Mouse (Mus musculus) embryo, embryonic 9.5 days (tissue): ENCODE measurements around the gene Katnb1.

Source experiments
- DNase-seq: peaks from one replicate; pipeline ENCODE4 v3.0.0-alpha.2; 2017; ENCODE audit errors: extremely low spot score

Gene Katnb1

DNA sequence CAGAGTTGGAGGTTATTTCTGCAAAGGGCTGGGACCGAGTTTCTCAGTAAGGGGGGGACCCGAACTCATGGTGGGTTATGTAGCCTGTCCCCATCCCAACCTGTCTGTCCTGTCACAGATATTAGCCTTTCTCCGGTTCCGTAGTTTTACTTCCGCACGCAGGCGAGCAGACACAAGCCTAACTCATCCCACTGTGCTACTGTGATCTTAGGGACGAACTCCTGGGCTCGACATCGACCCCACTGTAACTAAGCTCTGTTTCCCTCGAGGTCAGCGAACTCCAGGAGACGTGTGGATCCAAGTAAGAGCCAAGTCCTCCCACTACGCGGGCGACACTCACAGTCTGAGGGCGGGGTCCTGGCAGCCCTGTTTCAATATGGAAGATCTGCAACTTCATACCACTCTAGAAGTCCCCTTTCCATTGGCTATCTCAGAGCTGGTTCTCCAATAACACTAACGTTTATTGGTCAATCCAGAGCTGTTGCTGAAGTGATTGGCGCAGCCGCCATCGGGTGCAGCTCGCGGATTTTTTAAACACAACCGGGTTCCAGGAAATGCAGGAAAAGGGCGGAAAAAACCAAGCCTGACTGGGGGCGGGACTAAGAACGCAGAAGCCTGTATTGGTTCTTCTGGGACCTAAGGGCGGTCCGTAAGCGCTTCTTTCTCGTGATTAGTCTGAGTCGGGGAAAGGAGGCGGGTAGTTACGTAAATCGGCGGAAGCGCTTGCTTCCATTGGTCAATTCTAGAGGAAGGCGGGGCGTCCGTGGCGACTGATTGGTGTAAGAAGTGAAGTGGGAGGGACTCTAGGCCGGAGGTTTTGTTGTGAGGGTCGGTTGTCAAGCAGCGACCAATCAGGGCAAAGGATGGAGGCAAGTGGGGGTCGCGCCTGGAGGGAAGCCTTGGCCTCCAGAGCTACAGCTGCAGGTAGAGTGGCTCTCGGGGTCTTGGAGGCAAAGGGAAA is at the start of gene Katnb1:
Katnb1 (plus strand) TSS at position 806 of the 961 bp plus-strand sequence.
- peak; percentile 97 for DNase-seq

DNA sequence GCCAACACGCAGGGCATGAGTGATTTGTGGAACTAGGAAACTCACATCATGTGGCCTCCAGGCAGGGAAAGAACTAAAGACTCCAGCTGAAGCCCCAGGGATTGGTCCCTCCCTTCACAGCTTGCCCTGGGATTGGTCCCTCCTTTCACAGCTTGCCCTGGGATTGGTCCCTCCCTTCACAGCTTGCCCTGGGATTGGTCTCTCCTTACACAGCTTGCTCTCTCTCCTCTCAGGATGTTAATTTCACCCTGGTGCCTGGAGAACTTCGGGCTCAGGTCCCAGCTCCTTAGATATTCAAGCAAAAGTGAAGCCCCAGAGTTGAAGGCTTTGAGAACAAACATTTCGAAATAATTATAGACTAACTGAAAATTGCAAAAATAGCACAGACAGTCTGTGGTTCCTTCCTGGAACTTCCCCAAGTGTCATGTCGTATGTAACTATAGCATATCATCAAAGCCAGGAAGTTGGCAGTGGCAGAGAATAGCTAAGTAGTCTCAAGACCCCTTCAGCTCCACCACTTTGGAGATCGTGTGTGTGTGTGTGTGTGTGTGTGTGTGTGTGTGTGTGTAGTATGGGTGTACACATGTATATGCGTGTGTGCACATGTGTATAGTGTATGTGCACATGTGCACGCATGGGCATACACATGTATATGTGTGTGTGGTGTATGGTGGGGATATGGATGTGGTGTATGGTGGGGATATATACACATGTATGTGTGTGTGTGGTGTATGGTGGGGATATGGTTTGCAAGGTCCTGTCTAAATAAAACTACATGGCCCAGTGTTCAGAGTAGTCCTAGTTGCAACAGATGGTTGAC is 43.7 kb upstream of the Katnb1 start:
- no peak for DNase-seq

DNA sequence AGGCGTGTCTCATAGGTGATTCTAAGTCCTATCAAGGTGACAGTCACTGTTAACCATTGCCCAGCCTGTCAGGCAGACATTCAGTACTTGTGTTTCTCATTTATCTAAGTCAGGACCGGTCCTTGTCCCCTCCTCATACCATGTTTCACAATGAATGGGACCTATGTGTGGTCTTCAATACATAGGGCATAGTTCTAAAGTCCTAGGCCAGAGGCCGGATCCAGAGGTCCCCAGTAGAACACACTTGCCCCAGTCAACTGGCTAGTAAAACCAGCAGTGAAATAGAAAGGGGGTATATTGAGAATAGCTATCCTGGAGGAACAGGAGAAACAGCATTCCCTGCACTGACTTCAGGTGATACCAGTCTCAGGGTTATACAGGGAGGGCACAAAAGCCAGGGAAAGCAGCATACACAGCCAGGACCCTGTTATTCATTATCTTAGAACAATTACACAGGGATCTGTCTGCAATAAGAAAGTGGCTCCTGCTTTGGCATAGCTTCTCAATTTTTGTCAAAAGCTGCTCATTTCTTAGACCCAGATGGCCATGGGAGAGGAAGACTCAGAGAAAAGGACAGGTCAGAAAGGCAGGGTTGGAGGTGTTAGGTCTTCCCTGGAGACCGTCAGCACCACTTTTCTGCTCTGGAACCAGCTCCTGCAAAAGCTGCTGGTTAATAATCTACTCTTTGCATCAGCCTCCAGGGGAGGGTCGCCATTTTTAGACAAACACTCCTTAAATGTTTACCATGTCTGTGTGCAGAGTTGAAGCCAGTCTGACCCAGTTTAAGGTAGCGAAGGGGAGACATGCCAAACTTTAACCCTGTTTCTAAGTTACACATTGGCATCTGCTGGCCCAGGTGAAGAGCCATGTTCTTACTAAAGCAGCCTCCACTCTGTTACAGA is 38.9 kb upstream of the Katnb1 start:
- no peak for DNase-seq

DNA sequence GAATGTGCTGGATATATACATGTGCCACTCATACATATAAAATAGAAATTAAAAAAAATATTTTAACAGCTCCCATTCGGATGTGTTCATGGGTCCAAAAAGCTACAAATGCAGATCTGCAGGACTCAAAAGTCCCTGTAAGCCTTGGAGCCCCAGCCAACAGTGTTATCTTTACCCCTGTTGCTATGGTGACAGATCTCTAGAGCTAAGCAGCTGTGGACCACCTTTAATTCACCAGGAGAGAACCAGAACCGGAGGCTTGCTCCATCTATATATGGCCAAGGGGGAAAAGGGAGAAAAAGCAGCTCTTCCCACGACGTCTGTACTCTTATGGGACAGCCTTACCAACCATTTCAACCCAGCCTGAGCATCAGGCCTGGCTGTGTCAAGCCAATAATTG is 36.2 kb upstream of the Katnb1 start:
- no peak for DNase-seq

DNA sequence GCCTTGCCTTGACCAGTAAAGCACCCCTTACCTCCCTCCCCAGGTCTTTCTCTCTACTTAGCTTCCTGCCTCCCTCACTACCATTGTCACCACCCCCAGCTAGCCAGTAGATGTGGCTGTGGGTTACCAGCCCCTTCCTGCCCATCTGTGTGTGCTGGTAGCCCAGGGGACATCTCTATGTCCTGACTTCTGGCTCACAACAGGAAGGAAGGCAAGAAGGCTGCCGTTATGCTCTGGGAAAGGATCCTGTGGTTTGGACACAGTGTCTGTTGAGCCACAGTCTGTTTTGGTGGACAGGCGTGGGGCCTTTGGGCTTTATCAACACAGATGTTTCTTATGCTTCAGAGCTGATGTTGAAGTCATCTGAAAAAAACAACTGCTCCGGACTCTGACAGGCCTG is 34.0 kb upstream of the Katnb1 start:
- DNase-seq, result no peak

DNA sequence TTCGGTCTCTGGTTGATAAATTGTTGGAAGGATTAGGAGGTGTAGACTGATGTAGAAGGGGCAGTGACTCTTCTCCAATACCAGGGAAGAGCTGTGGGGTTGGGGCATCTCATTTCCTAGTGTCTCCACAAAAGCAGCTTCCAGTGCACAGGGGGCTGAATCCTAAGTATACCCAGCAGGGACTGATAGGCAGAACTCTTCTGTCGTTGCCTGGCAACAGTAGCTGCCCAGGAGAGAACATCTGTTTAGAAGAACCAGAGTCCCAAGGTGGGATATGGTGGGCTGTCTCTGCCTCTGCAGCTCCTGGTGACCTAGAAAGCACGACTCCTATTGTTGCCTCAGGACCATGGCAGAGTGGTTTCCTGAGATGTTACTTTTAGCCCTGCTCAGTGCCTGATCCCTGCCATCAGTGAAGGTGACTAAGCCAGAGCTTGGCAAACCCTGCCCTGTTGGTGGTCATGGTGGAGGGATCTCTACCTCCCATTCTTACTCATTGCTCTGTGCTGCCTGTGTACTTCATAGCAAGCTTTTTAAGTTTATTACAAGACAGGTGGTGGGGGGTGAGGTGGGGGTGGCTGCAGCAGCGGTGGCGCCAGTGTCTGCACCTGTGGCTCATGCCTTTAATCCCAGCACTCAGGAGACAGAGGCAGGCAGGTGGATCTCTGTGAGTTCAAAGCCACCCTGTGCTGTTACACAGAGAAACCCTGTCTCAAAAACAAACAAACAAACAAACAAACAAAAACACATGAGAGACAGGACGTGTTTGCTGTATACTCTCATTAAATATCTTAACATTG is 32.9 kb upstream of the Katnb1 start:
- DNase-seq, result no peak

DNA sequence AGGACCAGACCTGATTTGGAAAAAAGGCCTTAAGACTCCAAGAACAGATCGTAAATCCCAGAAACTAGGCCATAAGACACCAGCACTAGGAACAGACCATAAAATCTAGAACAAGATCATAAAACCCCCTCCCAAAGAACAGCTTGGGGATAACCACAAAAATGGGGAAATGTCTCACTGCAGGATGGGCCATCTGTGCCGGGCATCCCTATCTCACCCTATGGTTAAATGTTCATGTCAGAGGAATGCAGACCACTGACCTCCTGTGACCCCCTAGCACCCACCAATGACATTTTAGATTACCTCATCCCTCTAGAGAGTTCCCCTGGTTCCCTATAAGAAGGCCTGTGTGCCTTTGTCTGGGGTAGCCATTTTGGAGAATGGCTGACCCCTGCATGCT is 31.4 kb upstream of the Katnb1 start:
- DNase-seq, result no peak

GRCm38 (mm10) chr8:95054438-95054837 is 26.5 kb upstream of the Katnb1 start:
- no peak for DNase-seq

DNA sequence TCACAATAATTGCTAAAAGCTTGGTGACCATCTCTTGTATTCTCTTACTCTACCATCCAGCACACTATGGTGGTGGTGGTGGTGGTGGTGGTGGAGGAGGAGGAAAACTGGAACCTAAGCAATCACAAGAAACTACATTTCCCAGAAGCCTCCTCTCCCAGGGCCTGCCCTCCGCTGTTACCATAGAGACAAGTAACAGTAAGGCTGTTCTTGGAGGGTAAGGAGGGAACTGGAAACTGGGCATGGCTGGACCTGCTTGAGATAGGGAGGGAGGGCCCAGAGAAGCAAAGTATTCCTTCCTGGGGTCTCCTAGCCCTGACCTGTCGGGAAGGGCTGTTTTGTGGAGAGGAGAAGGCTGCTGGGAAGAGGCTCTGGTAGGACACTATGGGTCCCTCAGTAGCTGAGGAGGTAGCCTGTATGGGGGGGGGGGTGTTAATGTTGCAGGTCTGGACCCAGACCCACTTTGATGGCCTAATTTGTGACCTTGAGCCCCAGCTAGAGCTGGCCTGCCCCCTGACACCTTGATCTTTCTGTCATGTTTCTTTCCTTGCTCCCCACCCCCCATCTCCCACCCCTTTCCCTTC is 26.0 kb upstream of the Katnb1 start, which contains the start of gene Drc7:
Drc7 (plus strand) TSS at position 177 of the 584 bp plus-strand sequence.
- DNase-seq, result peak; percentile 12

GRCm38 (mm10) chr8:95056414-95056813 is 24.6 kb upstream of the Katnb1 start:
- DNase-seq, result no peak

- no peak for DNase-seq
Measured at GRCm38 (mm10) chr8:95058661-95059060, 22.3 kb upstream of the Katnb1 start.

GRCm38 (mm10) chr8:95059812-95060533 is 21.0 kb upstream of the Katnb1 start:
- DNase-seq, result no peak

- no peak for DNase-seq
Measured at GRCm38 (mm10) chr8:95064531-95064930, 16.5 kb upstream of the Katnb1 start.

DNA sequence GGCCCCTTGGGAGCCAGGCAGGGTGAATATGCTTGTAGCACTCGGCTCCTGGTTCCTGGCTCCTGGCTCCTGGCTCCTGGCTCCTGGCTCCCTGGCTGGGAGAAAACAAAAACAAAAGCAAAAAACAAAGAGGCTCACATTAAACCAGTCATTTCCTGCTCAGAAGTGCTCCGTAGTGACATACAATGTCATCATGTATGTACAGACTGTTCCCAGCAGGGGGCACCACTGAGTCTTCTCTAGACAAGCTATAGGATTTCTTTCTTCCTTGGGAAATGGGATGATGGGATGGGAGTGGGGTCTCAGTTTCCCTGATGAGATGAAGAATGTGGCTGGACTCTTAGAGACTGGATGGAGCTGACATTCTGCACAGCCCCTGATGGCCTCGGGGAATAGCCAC is 13.4 kb upstream of the Katnb1 start:
- DNase-seq, result peak; percentile 12

GRCm38 (mm10) chr8:95075504-95075903 is 5.5 kb upstream of the Katnb1 start:
- no peak for DNase-seq

- no peak for DNase-seq
Measured at GRCm38 (mm10) chr8:95076151-95076550, 4.8 kb upstream of the Katnb1 start.

GRCm38 (mm10) chr8:95078055-95078454 is 2.9 kb upstream of the Katnb1 start:
- no peak for DNase-seq

GRCm38 (mm10) chr8:95079305-95079704 is 1.7 kb upstream of the Katnb1 start:
- DNase-seq, result no peak

- DNase-seq, result peak; percentile 10
Measured at GRCm38 (mm10) chr8:95081650-95082049, 664 bp downstream of the Katnb1 start.

- no peak for DNase-seq
Measured at GRCm38 (mm10) chr8:95084261-95084660, 3.3 kb downstream of the Katnb1 start.
